Mouse (Mus musculus): ENCODE data around the gene B4galt1. TPM values are rescaled to one million over a fixed set of nuclear protein-coding genes. Genes with fewer than 3 reads are reported as not detected.

B4galt1 gene
- polyA plus RNA-seq, 1 experiment from 2014 or later, result 20.0 TPM

DNA sequence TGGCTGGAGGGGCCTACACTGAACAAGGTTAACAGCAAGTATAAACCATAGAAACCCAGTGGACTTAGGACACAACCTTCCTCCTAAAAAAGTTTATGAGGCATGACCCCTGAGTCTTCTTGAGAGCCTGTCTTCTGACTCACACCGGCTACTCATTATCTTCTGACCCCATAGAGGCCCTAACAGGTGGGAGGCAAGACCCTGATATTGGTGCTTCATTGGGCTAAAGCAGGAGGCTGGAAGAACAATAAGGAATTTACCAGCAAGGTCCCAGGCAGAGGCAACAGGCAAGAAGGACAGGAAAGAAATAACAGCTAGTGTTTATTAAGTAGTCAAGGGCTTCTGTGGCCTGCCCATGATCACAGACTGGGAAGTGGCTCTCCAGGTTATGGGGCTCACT, 32.9 kb downstream of the B4galt1 start:
- Histone ChIP-seq H3K36me3 (ENCODE audit: control insufficient read depth, insufficient read depth, low read length) (no peaks in the 10 kb centered on the region), H3K9me3 (ENCODE audit: control insufficient read depth, low read length) (no peaks in the 10 kb centered on the region), H3K4me2 (ENCODE audit: low read depth) (no peak overlapping the region), H3K27ac (ENCODE audit: low read depth, low read length) (no peak overlapping the region), H3K4me3 (ENCODE audit: low read depth, low read length) (no peak overlapping the region), H3K4me1 (ENCODE audit: control insufficient read depth, insufficient read depth, low read length) (no peaks in the 10 kb centered on the region), H3K27me3 (ENCODE audit: control insufficient read depth, insufficient read depth, low read length) (no peaks in the 10 kb centered on the region), H3K9ac (ENCODE audit: low read length) (no peak overlapping the region)
- ATAC-seq (ENCODE audit: insufficient read depth, low FRiP score, low TSS enrichment) (no peak), DNase-seq (ENCODE audit: low spot score) (no peak)
- 92% methylated on average over 1 of the region's 1 CpGs for WGBS

DNA sequence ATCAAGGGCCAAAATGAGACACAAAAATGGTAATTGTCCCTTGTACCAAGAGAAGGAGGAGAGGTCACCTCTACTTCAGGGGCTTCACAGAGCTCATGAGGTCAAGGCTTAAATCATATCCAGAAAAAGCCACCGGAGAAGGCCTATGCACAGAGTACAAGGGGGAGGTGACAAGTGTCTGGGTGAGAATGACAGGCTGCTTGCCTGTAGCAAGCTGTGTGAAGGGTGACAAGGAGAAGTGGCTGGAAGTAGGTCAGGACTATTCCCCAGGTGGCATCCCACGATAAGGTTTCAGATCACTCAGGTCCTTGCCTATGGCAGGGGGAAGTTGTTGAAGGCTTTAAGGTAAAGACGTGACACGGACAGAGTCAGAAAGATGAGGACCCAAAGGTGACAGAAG, 33.8 kb downstream of the B4galt1 start:
- Histone ChIP-seq H3K36me3 (ENCODE audit: control insufficient read depth, insufficient read depth, low read length) (no peaks in the 10 kb centered on the region), H3K4me3 (ENCODE audit: low read depth, low read length) (no peak overlapping the region), H3K4me1 (ENCODE audit: control insufficient read depth, insufficient read depth, low read length) (no peaks in the 10 kb centered on the region), H3K9ac (ENCODE audit: low read length) (no peak overlapping the region), H3K4me2 (ENCODE audit: low read depth) (no peak overlapping the region), H3K9me3 (ENCODE audit: control insufficient read depth, low read length) (no peaks in the 10 kb centered on the region), H3K27me3 (ENCODE audit: control insufficient read depth, insufficient read depth, low read length) (no peaks in the 10 kb centered on the region), H3K27ac (ENCODE audit: low read depth, low read length) (no peak overlapping the region)
- no peak for DNase-seq (ENCODE audit: low spot score)
- ATAC-seq (ENCODE audit: insufficient read depth, low FRiP score, low TSS enrichment), result no peak
- whole genome bisulfite sequencing, result 95% methylated on average over 4 of the region's 4 CpGs

DNA sequence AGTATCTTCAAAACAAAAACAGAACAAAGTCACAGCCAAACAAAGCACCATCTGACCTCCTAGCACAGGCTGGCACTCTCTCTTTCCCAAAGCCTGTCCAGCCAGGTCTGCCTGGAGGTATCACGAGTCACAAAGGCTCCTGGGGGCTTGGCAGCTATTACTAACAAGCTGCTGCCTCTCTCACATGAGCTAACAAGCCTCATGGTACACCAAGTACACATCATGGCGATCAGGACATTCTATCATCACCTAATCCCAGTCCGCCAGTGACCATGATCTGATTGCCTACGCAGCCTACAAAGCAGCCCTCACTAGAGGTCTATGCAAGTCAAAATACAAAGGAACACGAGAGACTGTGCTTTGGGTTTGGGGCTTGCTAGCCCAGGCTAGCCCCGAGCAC, 34.7 kb downstream of the B4galt1 start:
- Histone ChIP-seq H3K9me3 (ENCODE audit: control insufficient read depth, low read length) (no peaks in the 10 kb centered on the region), H3K4me1 (ENCODE audit: control insufficient read depth, insufficient read depth, low read length) (no peaks in the 10 kb centered on the region), H3K4me3 (ENCODE audit: low read depth, low read length) (no peak overlapping the region), H3K9ac (ENCODE audit: low read length) (no peak overlapping the region), H3K36me3 (ENCODE audit: control insufficient read depth, insufficient read depth, low read length) (no peaks in the 10 kb centered on the region), H3K27ac (ENCODE audit: low read depth, low read length) (no peak overlapping the region), H3K4me2 (ENCODE audit: low read depth) (no peak overlapping the region), H3K27me3 (ENCODE audit: control insufficient read depth, insufficient read depth, low read length) (no peaks in the 10 kb centered on the region)
- no peak for ATAC-seq (ENCODE audit: insufficient read depth, low FRiP score, low TSS enrichment)
- no peak for DNase-seq (ENCODE audit: low spot score)
- 96% methylated on average over 6 of the region's 6 CpGs for WGBS

DNA sequence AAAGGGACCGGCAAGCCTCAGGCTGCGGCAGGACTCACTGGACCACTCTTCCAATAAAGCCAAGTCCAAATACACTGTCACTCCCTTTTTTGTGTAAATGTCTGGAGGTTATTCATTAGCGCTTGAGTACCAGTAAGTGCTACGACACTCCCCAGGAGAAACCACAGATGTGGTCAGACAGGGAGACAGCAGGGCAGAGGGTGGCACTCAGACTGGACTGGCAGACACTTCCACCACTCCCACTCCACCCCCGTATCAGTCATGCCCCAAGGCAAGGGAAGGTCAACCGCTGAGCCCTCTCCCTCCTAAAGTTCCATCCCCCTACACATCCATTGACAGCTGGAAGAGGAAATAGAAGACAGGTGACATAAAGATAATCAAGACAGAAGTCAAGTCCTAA, 35.4 kb downstream of the B4galt1 start:
- Histone ChIP-seq H3K36me3 (ENCODE audit: control insufficient read depth, insufficient read depth, low read length) (no peaks in the 10 kb centered on the region), H3K27me3 (ENCODE audit: control insufficient read depth, insufficient read depth, low read length) (no peaks in the 10 kb centered on the region), H3K27ac (ENCODE audit: low read depth, low read length) (no peak overlapping the region), H3K4me3 (ENCODE audit: low read depth, low read length) (no peak overlapping the region), H3K4me2 (ENCODE audit: low read depth) (no peak overlapping the region), H3K4me1 (ENCODE audit: control insufficient read depth, insufficient read depth, low read length) (no peaks in the 10 kb centered on the region), H3K9me3 (ENCODE audit: control insufficient read depth, low read length) (no peaks in the 10 kb centered on the region), H3K9ac (ENCODE audit: low read length) (no peak overlapping the region)
- ATAC-seq (ENCODE audit: insufficient read depth, low FRiP score, low TSS enrichment) (no peak), DNase-seq (ENCODE audit: low spot score) (no peak)
- WGBS, result 87% methylated on average over 6 of the region's 6 CpGs

DNA sequence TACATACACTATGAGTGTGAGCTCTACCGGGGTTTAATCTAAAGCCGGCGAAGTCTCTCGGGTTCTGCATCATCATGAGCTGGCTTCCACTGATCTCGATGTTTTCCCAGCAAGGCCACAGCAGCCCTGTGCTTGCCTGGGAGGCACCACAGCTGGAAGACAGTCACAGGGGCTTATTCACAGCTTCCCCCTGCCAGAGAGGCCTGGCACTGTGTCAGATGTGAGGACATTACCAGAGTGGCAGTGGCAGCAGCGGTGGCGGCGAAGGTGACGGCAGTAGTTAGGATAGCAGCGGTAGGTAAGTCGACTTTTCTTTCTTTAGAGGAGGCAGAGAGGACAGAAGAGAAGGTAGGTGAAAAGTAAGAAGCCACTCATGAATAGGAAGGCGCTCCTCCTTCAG, 35.9 kb downstream of the B4galt1 start:
- no peak for ATAC-seq (ENCODE audit: insufficient read depth, low FRiP score, low TSS enrichment)
- DNase-seq (ENCODE audit: low spot score), result no peak
- Histone ChIP-seq H3K36me3 (ENCODE audit: control insufficient read depth, insufficient read depth, low read length) (no peaks in the 10 kb centered on the region), H3K4me1 (ENCODE audit: control insufficient read depth, insufficient read depth, low read length) (no peaks in the 10 kb centered on the region), H3K27me3 (ENCODE audit: control insufficient read depth, insufficient read depth, low read length) (no peaks in the 10 kb centered on the region), H3K9ac (ENCODE audit: low read length) (no peak overlapping the region), H3K4me3 (ENCODE audit: low read depth, low read length) (no peak overlapping the region), H3K9me3 (ENCODE audit: control insufficient read depth, low read length) (no peaks in the 10 kb centered on the region), H3K27ac (ENCODE audit: low read depth, low read length) (no peak overlapping the region), H3K4me2 (ENCODE audit: low read depth) (no peak overlapping the region)
- WGBS, result 94% methylated on average over 12 of the region's 12 CpGs

DNA sequence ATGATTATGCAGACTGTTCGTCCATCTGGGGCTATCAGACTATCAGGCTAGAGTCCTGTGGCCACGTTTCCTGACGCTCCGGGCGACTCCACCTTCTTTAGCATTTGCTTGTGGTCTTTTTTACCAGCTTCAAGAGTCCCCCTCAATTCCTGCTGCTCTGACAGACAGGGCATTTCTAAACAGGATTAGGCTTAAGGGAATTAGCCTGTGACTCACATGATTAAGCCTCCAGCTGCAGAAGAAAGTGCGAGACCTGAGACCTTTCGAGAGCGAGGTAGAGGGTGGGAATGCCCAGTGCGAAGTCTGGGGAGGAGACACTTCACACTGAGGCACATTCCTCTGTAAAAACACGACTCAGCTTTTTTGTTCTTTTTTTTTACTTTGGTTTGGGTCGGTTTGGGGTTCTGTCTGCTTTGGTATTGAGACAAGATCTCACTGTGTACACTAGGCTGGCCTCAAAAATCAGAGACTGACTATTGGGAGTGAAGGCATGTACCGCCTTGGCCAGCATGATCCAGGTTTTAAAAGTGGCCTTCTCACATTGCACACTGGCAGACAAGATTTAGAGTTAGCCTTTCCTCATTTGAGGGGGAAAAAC, 37.9 kb downstream of the B4galt1 start:
- H3K9me3 ChIP-seq (ENCODE audit: control insufficient read depth, low read length), result no peaks in the 10 kb centered on the region
- no peak overlapping the region for H3K27ac ChIP-seq (ENCODE audit: low read depth, low read length)
- no peak overlapping the region for H3K4me3 ChIP-seq (ENCODE audit: low read depth, low read length)
- H3K36me3 ChIP-seq (ENCODE audit: control insufficient read depth, insufficient read depth, low read length), result no peaks in the 10 kb centered on the region
- no peak for ATAC-seq (ENCODE audit: insufficient read depth, low FRiP score, low TSS enrichment)
- H3K27me3 ChIP-seq (ENCODE audit: control insufficient read depth, insufficient read depth, low read length), result no peaks in the 10 kb centered on the region
- no peak overlapping the region for H3K4me2 ChIP-seq (ENCODE audit: low read depth)
- H3K9ac ChIP-seq (ENCODE audit: low read length), result no peak overlapping the region
- no peak for DNase-seq (ENCODE audit: low spot score)
- H3K4me1 ChIP-seq (ENCODE audit: control insufficient read depth, insufficient read depth, low read length), result no peaks in the 10 kb centered on the region
- WGBS, result 61% methylated on average over 12 of the region's 12 CpGs

DNA sequence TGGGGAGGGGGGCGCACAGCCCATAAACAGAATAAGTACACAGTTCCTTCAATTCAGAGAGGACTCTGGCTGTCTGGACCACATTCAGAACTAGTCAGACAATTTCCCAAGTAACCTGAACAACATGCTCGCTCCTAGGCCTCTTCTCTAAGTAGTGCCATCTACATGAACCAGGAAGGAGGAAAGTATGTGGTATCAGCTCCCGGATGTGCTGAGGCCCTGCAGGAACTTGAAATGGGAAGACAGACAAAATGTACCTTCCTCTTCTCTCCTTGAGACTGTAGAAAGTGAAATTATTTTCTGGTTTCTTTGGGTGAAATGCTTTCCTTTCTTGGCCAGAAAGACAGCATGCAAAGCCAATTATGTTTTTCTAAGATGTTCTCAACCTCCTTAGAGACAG, 38.7 kb downstream of the B4galt1 start:
- no peak for DNase-seq (ENCODE audit: low spot score)
- H3K4me3 ChIP-seq (ENCODE audit: low read depth, low read length), result no peak overlapping the region
- no peak overlapping the region for H3K9ac ChIP-seq (ENCODE audit: low read length)
- no peaks in the 10 kb centered on the region for H3K4me1 ChIP-seq (ENCODE audit: control insufficient read depth, insufficient read depth, low read length)
- no peaks in the 10 kb centered on the region for H3K36me3 ChIP-seq (ENCODE audit: control insufficient read depth, insufficient read depth, low read length)
- H3K4me2 ChIP-seq (ENCODE audit: low read depth), result no peak overlapping the region
- H3K9me3 ChIP-seq (ENCODE audit: control insufficient read depth, low read length), result no peaks in the 10 kb centered on the region
- 86% methylated on average over 3 of the region's 3 CpGs for WGBS
- no peak for ATAC-seq (ENCODE audit: insufficient read depth, low FRiP score, low TSS enrichment)
- H3K27me3 ChIP-seq (ENCODE audit: control insufficient read depth, insufficient read depth, low read length), result no peaks in the 10 kb centered on the region
- no peak overlapping the region for H3K27ac ChIP-seq (ENCODE audit: low read depth, low read length)

DNA sequence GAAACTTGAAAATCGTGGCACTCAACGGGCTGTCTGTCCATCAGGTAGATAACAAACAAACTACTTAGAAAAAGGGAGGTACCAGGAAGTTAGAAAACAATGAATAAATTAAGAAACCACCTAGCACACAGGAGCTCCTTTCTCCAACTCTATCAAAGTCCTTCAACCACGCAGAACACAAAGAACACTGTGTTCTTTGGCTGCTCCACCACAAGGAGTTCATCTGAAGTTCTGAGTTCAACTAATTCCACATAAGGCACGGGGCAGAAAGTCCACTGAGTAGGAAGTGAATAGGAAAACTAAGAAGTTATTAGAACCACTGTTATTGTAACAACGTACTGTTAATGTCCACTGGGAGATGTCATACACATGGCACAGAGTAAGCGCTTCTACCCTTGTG, 39.4 kb downstream of the B4galt1 start:
- ATAC-seq (ENCODE audit: insufficient read depth, low FRiP score, low TSS enrichment) (no peak), DNase-seq (ENCODE audit: low spot score) (no peak)
- no peaks in the 10 kb centered on the region for H3K36me3 ChIP-seq (ENCODE audit: control insufficient read depth, insufficient read depth, low read length)
- H3K4me2 ChIP-seq (ENCODE audit: low read depth), result no peak overlapping the region
- no peaks in the 10 kb centered on the region for H3K9me3 ChIP-seq (ENCODE audit: control insufficient read depth, low read length)
- no peaks in the 10 kb centered on the region for H3K27me3 ChIP-seq (ENCODE audit: control insufficient read depth, insufficient read depth, low read length)
- WGBS, result 90% methylated on average over 6 of the region's 6 CpGs
- no peak overlapping the region for H3K4me3 ChIP-seq (ENCODE audit: low read depth, low read length)
- no peak overlapping the region for H3K9ac ChIP-seq (ENCODE audit: low read length)
- no peak overlapping the region for H3K27ac ChIP-seq (ENCODE audit: low read depth, low read length)
- H3K4me1 ChIP-seq (ENCODE audit: control insufficient read depth, insufficient read depth, low read length), result no peaks in the 10 kb centered on the region

DNA sequence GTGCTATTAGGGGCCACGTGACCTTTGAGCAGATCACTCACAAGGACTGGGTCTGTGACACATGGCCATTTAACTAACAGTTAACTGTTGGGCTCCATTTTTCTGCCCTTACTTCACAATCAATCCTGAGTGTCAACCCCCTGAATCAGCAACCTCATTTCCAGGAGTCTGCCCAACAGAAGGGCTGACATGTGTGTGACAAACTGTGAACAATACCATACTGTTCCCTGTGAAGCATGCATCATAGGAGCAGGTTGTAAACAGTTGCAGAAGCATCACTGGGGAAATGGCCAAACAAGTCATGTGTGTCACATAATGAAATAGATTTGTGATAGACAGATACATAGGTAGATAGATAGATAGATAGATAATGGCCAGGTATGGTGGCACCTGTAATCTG, 40.9 kb downstream of the B4galt1 start:
- Histone ChIP-seq H3K9ac (ENCODE audit: low read length) (no peak overlapping the region), H3K4me3 (ENCODE audit: low read depth, low read length) (no peak overlapping the region), H3K4me2 (ENCODE audit: low read depth) (no peak overlapping the region), H3K4me1 (ENCODE audit: control insufficient read depth, insufficient read depth, low read length) (no peaks in the 10 kb centered on the region), H3K27ac (ENCODE audit: low read depth, low read length) (no peak overlapping the region), H3K36me3 (ENCODE audit: control insufficient read depth, insufficient read depth, low read length) (no peaks in the 10 kb centered on the region), H3K9me3 (ENCODE audit: control insufficient read depth, low read length) (no peaks in the 10 kb centered on the region), H3K27me3 (ENCODE audit: control insufficient read depth, insufficient read depth, low read length) (no peaks in the 10 kb centered on the region)
- no peak for DNase-seq (ENCODE audit: low spot score)
- WGBS, result 92% methylated on average over 1 of the region's 1 CpGs
- no peak for ATAC-seq (ENCODE audit: insufficient read depth, low FRiP score, low TSS enrichment)
